Mouse (Mus musculus): Measurements from ENCODE around the gene Iqgap3.

DNA sequence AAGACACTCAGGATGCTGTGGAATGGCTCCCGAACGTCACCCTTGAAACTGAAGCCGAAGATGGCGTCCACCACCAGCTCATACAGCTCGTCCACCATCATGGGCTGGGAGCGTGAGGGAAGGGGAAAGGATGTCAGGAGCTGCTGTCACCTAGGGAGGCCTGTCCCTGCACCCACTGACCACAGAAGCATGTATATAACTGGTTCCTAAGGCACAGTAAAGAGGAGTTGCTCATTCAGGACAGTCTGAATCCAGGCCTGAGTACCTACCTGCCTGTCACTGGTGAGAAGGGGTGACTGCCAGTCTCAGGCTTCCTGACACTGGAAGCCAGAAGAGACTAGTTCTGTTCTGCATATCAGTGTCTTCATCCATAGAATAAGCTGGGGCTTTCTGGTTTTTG, 24.7 kb upstream of the Iqgap3 start:
- TF ChIP-seq CTCF (IDR thresholded peaks at IDR 0.05; ENCODE audit: borderline replicate concordance, control insufficient read depth, extremely low read depth, insufficient read depth, low read length, poor library complexity) (no peak), POLR2A (IDR thresholded peaks at IDR 0.05; ENCODE audit: control insufficient read depth, extremely low read depth, insufficient read depth, low read length, poor library complexity) (no peak)

Data from thymus, adult 2 months (tissue).